Mouse (Mus musculus): ENCODE data around the gene Kpna6. TPM values are rescaled to one million over a fixed set of nuclear protein-coding genes. Genes with fewer than 3 reads are reported as not detected.

Gene Kpna6
- polyA plus RNA-seq, 1 experiment: 19.2 TPM

DNA sequence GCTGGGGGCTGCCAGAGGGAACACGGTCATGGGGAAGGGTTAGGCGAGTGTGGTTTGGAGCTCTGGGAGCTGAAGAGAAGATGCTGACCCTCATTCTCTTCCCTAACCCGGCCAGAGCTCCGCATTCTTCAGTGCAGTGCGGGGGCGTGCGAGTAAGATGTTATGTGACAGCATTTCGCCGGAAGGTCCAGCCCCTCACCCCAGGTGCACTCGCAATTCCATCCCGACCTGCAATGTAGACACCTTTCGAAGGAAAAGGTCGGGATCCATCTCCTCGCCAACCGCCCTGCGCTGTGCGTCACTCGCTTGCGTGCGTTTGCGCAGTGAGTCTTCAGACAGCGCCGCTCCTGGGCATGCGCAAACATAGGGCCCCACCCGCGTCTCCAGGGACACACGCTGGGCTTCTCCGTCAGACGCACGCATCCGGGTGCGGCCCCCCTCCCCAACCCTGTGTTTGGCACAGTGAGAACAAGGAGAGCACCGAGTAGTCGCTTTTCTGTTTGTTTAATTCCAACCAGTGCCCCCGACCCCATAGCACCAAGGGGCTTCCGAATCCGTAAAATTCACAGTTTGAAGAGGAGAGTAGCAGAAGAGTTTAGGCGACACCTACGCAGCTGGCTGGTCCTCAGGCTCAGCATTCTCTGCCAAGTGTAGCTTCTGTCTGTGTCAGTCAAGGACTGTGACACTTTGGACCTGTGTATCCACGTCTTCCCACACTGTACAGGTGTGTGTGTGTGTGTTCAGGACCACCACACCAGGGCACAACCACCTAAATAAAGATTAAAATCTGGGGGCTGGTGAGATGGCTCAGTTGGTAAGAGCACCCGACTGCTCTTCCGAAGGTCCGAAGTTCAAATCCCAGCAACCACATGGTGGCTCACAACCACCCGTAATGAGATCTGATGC is 53.5 kb downstream of the Kpna6 start, which contains the start of gene Iqcc:
Iqcc (minus strand) TSS at position 314 of the 906 bp plus-strand sequence.
- Histone ChIP-seq H3K4me3 (replicated peaks; ENCODE audit: control insufficient read depth, low read depth, low read length) (peak within 1 kb of the TSS; percentile 78), H3K27ac (ENCODE audit: control insufficient read depth, insufficient read depth, low read depth, low read length, poor library complexity) (peak within 1 kb of the TSS; percentile 73), H3K4me1 (ENCODE audit: control insufficient read depth, insufficient read depth, low read length) (peaks cover 5% of the 10 kb centered on the region; the same call in 1 of the 2 replicates)
- WGBS: 3% methylated on average over 44 of the region's 44 CpGs
- TF ChIP-seq CTCF (IDR thresholded peaks at IDR 0.05; ENCODE audit: control insufficient read depth, insufficient read depth, low read length) (peak; percentile 4; the same call in 1 of the 2 replicates), POLR2A (IDR thresholded peaks at IDR 0.05; ENCODE audit: borderline replicate concordance, control insufficient read depth, low read depth, low read length) (peak; percentile 96; the same call in 1 of the 2 replicates)

DNA sequence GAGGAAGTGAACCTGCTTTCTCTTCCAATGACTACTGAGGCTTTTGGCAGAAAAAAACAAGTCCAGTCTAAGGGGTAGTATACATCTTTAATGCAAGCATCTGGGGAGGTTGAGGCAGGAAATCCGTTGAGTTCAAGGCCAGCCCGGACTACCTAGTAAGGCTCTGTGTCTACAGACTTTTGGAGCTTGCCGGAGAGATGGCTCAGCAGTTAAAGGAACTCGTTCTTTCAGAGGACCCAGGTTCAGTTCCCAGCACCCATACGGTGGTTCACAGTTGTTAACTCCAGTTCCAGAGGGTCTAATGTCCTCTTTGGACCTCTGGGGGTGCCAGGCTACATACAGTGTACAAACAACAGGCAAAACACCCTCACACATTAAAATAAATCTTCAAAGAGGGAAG is 54.5 kb downstream of the Kpna6 start:
- H3K4me1 ChIP-seq (ENCODE audit: control insufficient read depth, insufficient read depth, low read length): peaks cover 5% of the 10 kb centered on the region; the same call in 1 of the 2 replicates
- WGBS: 92% methylated on average over 5 of the region's 5 CpGs
- no peak for TF ChIP-seq CTCF (IDR thresholded peaks at IDR 0.05; ENCODE audit: control insufficient read depth, insufficient read depth, low read length)
- TF ChIP-seq POLR2A (IDR thresholded peaks at IDR 0.05; ENCODE audit: borderline replicate concordance, control insufficient read depth, low read depth, low read length): no peak
- H3K4me3 ChIP-seq (replicated peaks; ENCODE audit: control insufficient read depth, low read depth, low read length): no peak overlapping the region
- H3K27ac ChIP-seq (ENCODE audit: control insufficient read depth, insufficient read depth, low read depth, low read length, poor library complexity): no peak overlapping the region

DNA sequence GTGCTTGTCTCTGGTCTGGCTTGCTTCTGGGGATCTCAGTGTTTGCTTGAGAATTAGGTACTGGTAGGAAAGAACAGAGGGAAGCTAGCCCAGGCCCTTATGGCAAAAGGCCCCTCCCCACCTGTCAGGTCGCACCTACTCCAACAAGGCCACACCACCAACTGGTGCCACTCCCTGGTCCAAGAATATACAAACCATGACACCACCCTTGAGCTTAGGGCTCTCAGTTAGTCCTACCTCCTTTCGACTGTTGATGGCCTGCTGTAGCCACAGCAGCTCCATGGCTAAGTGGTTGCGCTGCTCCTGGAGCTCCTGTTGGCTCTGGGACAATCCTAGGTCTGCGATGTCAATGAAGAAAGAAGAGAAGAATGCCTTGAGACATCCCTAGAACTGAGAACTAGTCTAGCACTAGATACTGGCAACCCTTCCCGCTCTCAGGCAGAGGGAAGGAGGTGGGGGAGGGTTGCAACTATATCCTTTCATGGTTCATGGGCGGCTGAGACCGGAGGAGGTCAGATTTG is 55.4 kb downstream of the Kpna6 start:
- Histone ChIP-seq H3K4me1 (ENCODE audit: control insufficient read depth, insufficient read depth, low read length) (peaks cover 1% of the 10 kb centered on the region; the same call in 1 of the 2 replicates), H3K27ac (ENCODE audit: control insufficient read depth, insufficient read depth, low read depth, low read length, poor library complexity) (no peak overlapping the region), H3K4me3 (replicated peaks; ENCODE audit: control insufficient read depth, low read depth, low read length) (no peak overlapping the region)
- TF ChIP-seq CTCF (IDR thresholded peaks at IDR 0.05; ENCODE audit: control insufficient read depth, insufficient read depth, low read length): no peak
- no peak for TF ChIP-seq POLR2A (IDR thresholded peaks at IDR 0.05; ENCODE audit: borderline replicate concordance, control insufficient read depth, low read depth, low read length)
- WGBS: 90% methylated on average over 7 of the region's 7 CpGs

DNA sequence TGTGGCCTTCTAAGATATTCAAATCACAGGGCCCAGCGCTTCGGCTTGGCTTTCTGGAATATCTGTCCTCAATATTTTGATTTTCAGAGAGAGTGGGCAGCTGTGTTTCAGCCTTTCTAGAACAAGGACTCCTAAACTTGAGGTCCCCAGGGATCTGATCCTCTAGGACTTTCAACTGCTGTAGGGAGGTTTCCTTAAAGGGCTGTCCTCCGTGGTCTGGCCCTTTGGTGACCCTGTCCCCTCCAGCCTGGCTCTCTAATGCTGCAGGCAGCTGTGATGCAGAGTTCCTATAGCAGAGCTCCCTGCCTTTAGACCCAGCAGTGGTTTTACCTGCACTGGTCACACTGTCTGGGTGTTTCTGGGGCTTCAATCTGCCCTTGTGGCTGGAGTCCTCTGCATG is 55.9 kb downstream of the Kpna6 start:
- WGBS: 95% methylated on average over 3 of the region's 3 CpGs
- TF ChIP-seq POLR2A (IDR thresholded peaks at IDR 0.05; ENCODE audit: borderline replicate concordance, control insufficient read depth, low read depth, low read length): no peak
- TF ChIP-seq CTCF (IDR thresholded peaks at IDR 0.05; ENCODE audit: control insufficient read depth, insufficient read depth, low read length): no peak
- H3K4me3 ChIP-seq (replicated peaks; ENCODE audit: control insufficient read depth, low read depth, low read length): no peak overlapping the region
- H3K4me1 ChIP-seq (ENCODE audit: control insufficient read depth, insufficient read depth, low read length): peaks cover 1% of the 10 kb centered on the region; the same call in 1 of the 2 replicates
- no peak overlapping the region for H3K27ac ChIP-seq (ENCODE audit: control insufficient read depth, insufficient read depth, low read depth, low read length, poor library complexity)

DNA sequence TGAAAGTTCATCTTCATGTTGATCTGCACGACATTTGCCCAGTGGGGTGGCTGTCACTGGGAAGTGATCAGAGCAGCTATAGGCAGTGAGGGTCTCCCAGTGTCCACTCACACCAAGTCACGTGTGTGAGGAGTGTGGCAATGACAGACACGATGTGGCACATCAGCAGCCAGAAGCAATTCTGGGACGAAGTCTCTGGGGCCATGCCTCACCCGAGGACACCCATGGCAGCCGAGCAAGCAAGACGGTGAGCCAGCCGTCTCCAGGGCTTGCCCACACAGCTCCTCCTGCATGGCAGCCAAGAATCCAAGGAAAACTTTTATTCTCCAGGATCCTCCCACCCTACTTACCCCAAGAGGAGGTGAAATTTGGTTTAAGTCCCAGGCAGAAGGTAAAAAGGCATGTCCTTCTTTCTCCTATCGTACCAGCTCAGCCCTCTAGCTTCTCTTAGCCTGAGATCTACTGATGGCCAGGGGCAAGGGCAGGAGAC is 56.7 kb downstream of the Kpna6 start:
- no peak for TF ChIP-seq CTCF (IDR thresholded peaks at IDR 0.05; ENCODE audit: control insufficient read depth, insufficient read depth, low read length)
- no peak for TF ChIP-seq POLR2A (IDR thresholded peaks at IDR 0.05; ENCODE audit: borderline replicate concordance, control insufficient read depth, low read depth, low read length)
- Histone ChIP-seq H3K4me1 (ENCODE audit: control insufficient read depth, insufficient read depth, low read length) (peaks cover 1% of the 10 kb centered on the region; the same call in 1 of the 2 replicates), H3K4me3 (replicated peaks; ENCODE audit: control insufficient read depth, low read depth, low read length) (no peak overlapping the region), H3K27ac (ENCODE audit: control insufficient read depth, insufficient read depth, low read depth, low read length, poor library complexity) (no peak overlapping the region)
- 88% methylated on average over 9 of the region's 9 CpGs for WGBS

DNA sequence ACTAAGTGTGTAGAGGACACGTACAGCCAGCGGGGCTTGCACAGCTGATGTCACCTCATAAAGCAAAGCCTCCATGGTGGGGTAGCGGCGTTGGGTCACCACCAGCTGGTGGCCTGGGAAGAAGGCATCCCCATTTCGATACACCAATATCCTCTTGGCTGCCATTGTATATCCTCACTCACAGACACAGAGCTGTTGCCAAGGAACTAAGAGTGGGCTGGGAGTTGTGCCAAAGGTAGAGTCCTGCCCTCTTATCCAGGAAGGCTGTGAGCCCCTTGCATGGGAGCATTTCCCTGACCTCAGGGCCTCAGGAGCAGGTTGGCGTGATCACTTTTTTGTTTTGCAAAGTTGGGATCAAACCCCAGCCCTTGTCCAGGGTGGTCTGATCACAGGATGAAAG is 58.5 kb downstream of the Kpna6 start, which contains the start of gene Dcdc2b:
Dcdc2b (minus strand) TSS at position 165 of the 400 bp plus-strand sequence.
- no peak within 1 kb of the TSS for H3K27ac ChIP-seq (ENCODE audit: control insufficient read depth, insufficient read depth, low read depth, low read length, poor library complexity)
- no peaks in the 10 kb centered on the region for H3K4me1 ChIP-seq (ENCODE audit: control insufficient read depth, insufficient read depth, low read length)
- WGBS: 85% methylated on average over 6 of the region's 6 CpGs
- no peak within 1 kb of the TSS for H3K4me3 ChIP-seq (replicated peaks; ENCODE audit: control insufficient read depth, low read depth, low read length)
- TF ChIP-seq POLR2A (IDR thresholded peaks at IDR 0.05; ENCODE audit: borderline replicate concordance, control insufficient read depth, low read depth, low read length) (no peak), CTCF (IDR thresholded peaks at IDR 0.05; ENCODE audit: control insufficient read depth, insufficient read depth, low read length) (no peak)

DNA sequence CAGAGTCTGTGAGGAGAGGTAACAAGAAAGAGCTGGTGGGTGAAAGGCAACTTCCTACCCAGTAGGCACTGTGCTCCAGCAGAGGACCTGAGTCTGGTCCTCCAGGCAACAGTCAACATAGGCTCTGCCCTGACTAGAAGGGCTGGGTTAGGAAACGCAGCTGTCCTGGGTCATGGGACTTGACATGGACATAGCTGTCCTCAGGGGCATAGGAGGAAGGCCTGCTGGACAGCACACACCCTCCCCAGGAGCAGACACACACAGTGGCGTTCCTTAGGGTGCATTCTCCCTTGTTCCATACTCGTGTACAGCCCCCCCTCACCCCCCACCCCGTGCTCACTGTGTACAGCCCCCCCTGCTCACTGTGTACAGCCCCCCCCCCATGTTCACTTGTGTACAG is 62.1 kb downstream of the Kpna6 start:
- TF ChIP-seq POLR2A (IDR thresholded peaks at IDR 0.05; ENCODE audit: borderline replicate concordance, control insufficient read depth, low read depth, low read length): no peak
- no peak for TF ChIP-seq CTCF (IDR thresholded peaks at IDR 0.05; ENCODE audit: control insufficient read depth, insufficient read depth, low read length)
- WGBS: 72% methylated on average over 4 of the region's 4 CpGs
- Histone ChIP-seq H3K27ac (ENCODE audit: control insufficient read depth, insufficient read depth, low read depth, low read length, poor library complexity) (no peak overlapping the region), H3K4me3 (replicated peaks; ENCODE audit: control insufficient read depth, low read depth, low read length) (no peak overlapping the region), H3K4me1 (ENCODE audit: control insufficient read depth, insufficient read depth, low read length) (no peaks in the 10 kb centered on the region)

DNA sequence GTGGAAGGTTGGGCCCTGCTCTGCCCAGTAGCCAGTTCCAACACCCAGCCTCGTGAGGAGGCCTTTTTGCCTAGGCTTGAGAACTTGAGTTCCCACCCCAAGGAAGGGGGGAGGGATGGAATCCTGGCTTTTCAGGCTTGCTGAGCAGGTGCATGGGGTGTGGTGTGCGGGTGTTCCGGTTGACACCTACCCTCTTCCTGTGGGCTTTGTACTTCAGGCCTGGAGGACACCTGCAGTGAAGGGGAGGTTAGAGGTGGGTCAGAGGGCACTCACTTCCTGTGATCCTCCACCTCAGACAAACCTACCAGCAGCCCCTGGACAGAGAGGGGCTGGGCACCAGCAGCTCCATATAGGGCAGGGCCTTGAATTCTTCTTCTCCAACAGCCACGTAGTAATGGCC is 62.5 kb downstream of the Kpna6 start:
- Histone ChIP-seq H3K4me3 (replicated peaks; ENCODE audit: control insufficient read depth, low read depth, low read length) (no peak overlapping the region), H3K27ac (ENCODE audit: control insufficient read depth, insufficient read depth, low read depth, low read length, poor library complexity) (no peak overlapping the region), H3K4me1 (ENCODE audit: control insufficient read depth, insufficient read depth, low read length) (no peaks in the 10 kb centered on the region)
- TF ChIP-seq POLR2A (IDR thresholded peaks at IDR 0.05; ENCODE audit: borderline replicate concordance, control insufficient read depth, low read depth, low read length): no peak
- no peak for TF ChIP-seq CTCF (IDR thresholded peaks at IDR 0.05; ENCODE audit: control insufficient read depth, insufficient read depth, low read length)
- WGBS: 87% methylated on average over 4 of the region's 4 CpGs
